In the genomic region with DNA sequence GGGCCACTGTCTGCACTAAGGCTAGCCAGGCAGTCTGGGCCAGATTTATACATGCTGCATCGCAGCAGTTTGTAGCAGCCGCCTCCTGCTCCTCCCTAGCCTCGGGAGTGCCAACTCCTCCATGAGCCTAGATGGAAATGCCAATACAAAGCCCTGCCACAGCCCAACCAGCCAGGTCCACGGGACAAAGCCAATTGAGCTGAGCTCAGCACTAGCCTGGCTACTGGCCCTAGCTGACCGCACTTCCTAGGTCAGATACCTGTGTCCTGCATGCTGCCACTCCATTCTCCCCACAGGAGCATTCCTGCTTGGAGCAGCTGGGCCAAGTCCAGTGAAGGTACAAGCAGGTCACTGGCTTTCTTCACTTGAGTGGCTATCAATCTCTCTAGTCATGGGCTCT, we compare ENCODE assay signal across 7 mouse cellular contexts. TPM values are rescaled to one million over a fixed set of nuclear protein-coding genes. Genes with fewer than 3 reads are reported as not detected.
A peak's percentile ranks its signal among the peaks of the same experiment; 100 is the strongest.
DNase-seq lines count a peak whose midpoint lies in the region; ATAC-seq and TF ChIP-seq lines count a peak whose summit lies in the region.

No protein-coding gene starts in this region.

- no peaks in the 10 kb centered on the region for H3K27me3 ChIP-seq in lung, postnatal 0 days (replicated peaks; ENCODE audit: insufficient read depth, low read length)
- H3K27me3 ChIP-seq in hindbrain, embryonic 13.5 days = no peaks in the 10 kb centered on the region

- peak; percentile 16 for ATAC-seq in lung, postnatal 0 days
- ATAC-seq in hindbrain, embryonic 13.5 days (ENCODE audit: low FRiP score) = no peak

- TF ChIP-seq EP300 in lung, postnatal 0 days (IDR thresholded peaks at IDR 0.05) = no peak

- WGBS in lung, postnatal 0 days = 47% methylated on average over 5 of the region's 5 CpGs
- WGBS in hindbrain, embryonic 13.5 days = 92% methylated on average over 5 of the region's 5 CpGs

- no peaks in the 10 kb centered on the region for H3K9me3 ChIP-seq in lung, postnatal 0 days (ENCODE audit: low read length)
- H3K9me3 ChIP-seq in hindbrain, embryonic 13.5 days = no peaks in the 10 kb centered on the region

- H3K4me2 ChIP-seq in lung, postnatal 0 days (replicated peaks; ENCODE audit: low read depth, low read length) = no peak overlapping the region
- H3K4me2 ChIP-seq in hindbrain, embryonic 13.5 days = no peak overlapping the region

- peaks cover 41% of the 10 kb centered on the region for H3K4me1 ChIP-seq in lung, postnatal 0 days (ENCODE audit: insufficient read depth, low read depth, low read length)
- no peaks in the 10 kb centered on the region for H3K4me1 ChIP-seq in hindbrain, embryonic 13.5 days (replicated peaks)

- DNase-seq in layer of hippocampus, adult 11-12 months (ENCODE audit: low spot score) = peak; percentile 39
- DNase-seq in layer of hippocampus, postnatal 25 days (ENCODE audit: extremely low spot score in 1 of 2, low spot score in 1 of 2) = no peak
- peak; percentile 83 for DNase-seq in cerebellum, adult 9-10 months
- DNase-seq in heart, postnatal 4 days = peak; percentile 23
- peak; percentile 48 for DNase-seq in lung, postnatal 0 days (ENCODE audit: low spot score)
- DNase-seq in adrenal gland, postnatal 36 days = no peak

- H3K27ac ChIP-seq in lung, postnatal 0 days (ENCODE audit: low read length) = peak overlapping the region; percentile 76
- H3K27ac ChIP-seq in hindbrain, embryonic 13.5 days = no peak overlapping the region

- H3K36me3 ChIP-seq in lung, postnatal 0 days (ENCODE audit: insufficient read depth, low read length) = no peaks in the 10 kb centered on the region
- peaks cover 80% of the 10 kb centered on the region for H3K36me3 ChIP-seq in hindbrain, embryonic 13.5 days

- TF ChIP-seq CTCF in lung, postnatal 0 days (IDR thresholded peaks at IDR 0.05) = no peak

- no peak overlapping the region for H3K9ac ChIP-seq in lung, postnatal 0 days (replicated peaks; ENCODE audit: low read depth)
- no peak overlapping the region for H3K9ac ChIP-seq in hindbrain, embryonic 13.5 days

- H3K4me3 ChIP-seq in lung, postnatal 0 days (ENCODE audit: low read depth, low read length) = no peak overlapping the region
- no peak overlapping the region for H3K4me3 ChIP-seq in hindbrain, embryonic 13.5 days

RNA-seq across cellular contexts. Expression of a gene that starts 34.2 kb away (rescaled TPM):
- 1 to 10 TPM; 1.4 to 1.6 TPM for total RNA-seq in layer of hippocampus, postnatal 25 days (2021)
- total RNA-seq in heart, postnatal 4 days (2021) = 1 to 10 TPM; 4.7 to 4.9 TPM
- polyA plus RNA-seq in lung, postnatal 0 days (2015; fragmentation: Nextera tagmentation; extraction: Ambion mirVana) = 9.3 and 9.4 TPM in 2 replicates
- total RNA-seq in adrenal gland, postnatal 36 days (2021) = 10 to 100 TPM in 1 of 2 experiments, 1 to 10 TPM in 1; 9.7 to 11.0 TPM
- polyA plus RNA-seq in hindbrain, embryonic 13.5 days (2015; fragmentation: Nextera tagmentation; extraction: Ambion mirVana) = 3.8 and 4.0 TPM in 2 replicates

Comparison
In these comparisons a context has a peak if more than half of its experiments do, and no peak if none do; other contexts are left out.
1. DNase-seq: peak in layer of hippocampus, adult 11-12 months (single experiment), cerebellum, adult 9-10 months (single experiment), heart, postnatal 4 days (single experiment) and lung, postnatal 0 days (single experiment); none in layer of hippocampus, postnatal 25 days (0 of 2) and adrenal gland, postnatal 36 days (0 of 2).